Mouse (Mus musculus): Measurements from ENCODE around the gene Entpd7. TPM values are rescaled to one million over a fixed set of nuclear protein-coding genes. Genes with fewer than 3 reads are reported as not detected.

Entpd7 gene
- polyA plus RNA-seq, 1 experiment from 2014 or later: 12.3 TPM

DNA sequence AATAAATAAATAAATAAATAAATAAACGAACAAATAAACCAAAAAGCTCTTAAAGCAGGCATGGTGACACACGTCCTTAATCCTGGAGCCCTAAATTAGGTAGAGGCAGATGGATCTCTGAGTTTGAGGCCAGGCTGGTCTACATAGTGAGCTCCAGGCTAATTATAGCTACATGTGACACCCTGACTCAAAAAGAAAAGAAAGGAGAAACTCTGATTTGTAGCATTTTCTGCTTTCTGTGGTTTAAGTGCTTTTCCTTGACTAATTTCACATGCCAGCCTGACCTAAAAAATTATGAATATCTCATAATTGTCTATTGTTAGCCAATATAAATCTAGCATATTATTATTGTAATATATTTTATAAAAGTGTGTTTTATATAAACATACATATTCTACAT lies 72.9 kb downstream of the Entpd7 start:
- H3K4me3 ChIP-seq (replicated peaks): no peak overlapping the region
- ATAC-seq (replicated peaks; ENCODE audit: low FRiP score): no peak
- H3K4me2 ChIP-seq: no peak overlapping the region
- H3K36me3 ChIP-seq: peaks cover 7% of the 10 kb centered on the region; the same call in 1 of the 2 replicates
- 72% methylated on average over 2 of the region's 2 CpGs for WGBS
- no peaks in the 10 kb centered on the region for H3K9me3 ChIP-seq (replicated peaks)
- H3K4me1 ChIP-seq: no peaks in the 10 kb centered on the region
- H3K27me3 ChIP-seq: no peaks in the 10 kb centered on the region
- no peak overlapping the region for H3K9ac ChIP-seq
- no peak overlapping the region for H3K27ac ChIP-seq

DNA sequence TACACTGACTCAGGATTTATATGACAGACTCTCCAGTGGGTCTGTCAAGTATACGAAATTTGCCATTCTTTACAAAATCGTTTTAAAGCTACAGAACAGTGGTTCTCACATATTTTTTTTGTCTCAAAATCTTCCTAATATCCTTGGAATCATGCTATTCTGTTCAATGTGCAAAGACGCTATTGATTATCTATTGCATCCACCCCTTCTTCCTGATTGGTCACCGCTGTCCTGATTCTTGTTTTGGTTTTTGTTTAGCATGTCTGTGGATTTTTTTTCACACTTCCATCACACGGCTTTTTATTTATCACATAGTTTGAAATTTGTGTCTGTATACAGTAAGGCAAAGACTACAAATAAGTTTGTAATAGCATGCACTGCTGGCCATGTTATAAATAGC lies 77.0 kb downstream of the Entpd7 start:
- Histone ChIP-seq H3K4me2 (no peak overlapping the region), H3K36me3 (0 out of 2 replicates have a peak, but pooled peaks cover 4% of the 10 kb centered on the region), H3K4me1 (no peaks in the 10 kb centered on the region), H3K27me3 (no peaks in the 10 kb centered on the region), H3K4me3 (replicated peaks) (no peak overlapping the region), H3K9me3 (replicated peaks) (no peaks in the 10 kb centered on the region), H3K27ac (no peak overlapping the region), H3K9ac (no peak overlapping the region)
- no peak for ATAC-seq (replicated peaks; ENCODE audit: low FRiP score)
- WGBS: 90% methylated on average over 5 of the region's 5 CpGs

DNA sequence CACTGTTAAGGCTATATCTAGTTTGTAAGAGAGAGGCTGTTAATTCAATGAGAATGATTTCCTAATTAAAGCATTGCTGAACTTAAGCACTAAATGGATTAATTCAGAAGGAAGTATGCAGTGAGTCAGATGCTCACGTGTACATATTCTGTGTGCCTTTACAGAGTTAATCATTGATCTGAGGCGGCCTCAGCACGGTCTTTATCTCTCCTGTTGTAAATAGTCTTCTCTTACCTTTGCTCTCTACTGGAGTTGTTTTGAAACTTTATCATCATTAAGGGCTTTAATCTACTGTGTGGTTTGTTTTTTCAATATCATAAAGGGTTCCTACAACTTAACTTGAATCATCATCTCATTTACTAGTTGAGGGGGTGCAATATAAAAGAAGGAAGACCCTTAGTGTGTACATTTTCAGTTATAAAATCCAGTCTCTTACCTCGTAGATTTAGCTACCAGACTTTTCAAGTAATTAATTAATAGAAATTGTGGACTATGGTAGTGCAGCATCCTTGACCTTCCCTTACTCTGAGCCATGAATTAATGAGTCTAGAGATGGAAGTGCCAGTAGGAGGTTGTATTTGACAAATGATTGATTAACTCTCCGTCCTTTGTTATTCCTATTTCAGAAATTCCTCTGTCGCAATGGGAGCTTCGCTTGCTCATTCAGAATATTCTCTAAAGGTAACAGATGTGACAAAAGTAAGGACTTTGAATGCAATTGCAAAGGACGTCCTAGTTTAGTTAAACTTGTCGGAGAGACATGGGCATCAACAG lies 78.3 kb downstream of the Entpd7 start:
- H3K27ac ChIP-seq: no peak overlapping the region
- peak; percentile 60; the same call in 1 of the 2 replicates for ATAC-seq (replicated peaks; ENCODE audit: low FRiP score)

DNA sequence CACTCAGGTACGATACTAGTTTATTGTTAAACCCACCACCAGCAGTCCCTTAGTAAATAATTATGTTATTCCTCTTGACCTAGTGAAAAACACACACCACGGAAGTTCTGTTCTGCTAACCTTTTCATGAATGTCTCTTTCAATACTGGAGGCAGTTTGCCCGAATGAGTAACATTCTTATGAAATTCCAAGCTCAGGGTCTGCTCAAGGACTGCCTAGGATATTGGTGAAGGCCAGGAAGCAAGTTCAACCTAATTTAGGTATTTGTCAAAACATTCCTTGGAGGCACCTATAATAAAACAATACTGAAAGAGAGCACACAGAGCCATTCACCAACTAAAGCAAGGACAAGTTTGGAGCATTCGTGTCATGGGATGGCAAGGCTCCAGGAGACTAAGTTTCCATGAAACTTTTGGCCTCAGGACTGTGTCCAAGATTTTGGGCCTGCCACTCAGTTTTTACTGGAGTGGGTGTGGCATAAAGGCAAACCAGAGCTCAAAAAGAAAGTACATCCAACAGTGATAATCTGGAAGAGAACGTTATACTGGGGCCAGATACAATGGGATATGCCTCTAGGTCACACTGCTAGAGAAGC lies 80.0 kb downstream of the Entpd7 start:
- no peak for ATAC-seq (replicated peaks; ENCODE audit: low FRiP score)
- Histone ChIP-seq H3K9me3 (replicated peaks) (no peaks in the 10 kb centered on the region), H3K27me3 (no peaks in the 10 kb centered on the region), H3K9ac (no peak overlapping the region), H3K4me3 (replicated peaks) (no peak overlapping the region), H3K36me3 (0 out of 2 replicates have a peak, but pooled peaks cover 4% of the 10 kb centered on the region), H3K4me1 (0 out of 2 replicates have a peak, but pooled peaks cover 3% of the 10 kb centered on the region), H3K27ac (peak overlapping the region; percentile 27; the same call in 1 of the 2 replicates), H3K4me2 (no peak overlapping the region)
- WGBS: 84% methylated on average over 5 of the region's 5 CpGs

More for the DNA sequence above, 78.3 kb downstream of the Entpd7 start:
- Histone ChIP-seq H3K27me3 (no peaks in the 10 kb centered on the region), H3K9me3 (replicated peaks) (no peaks in the 10 kb centered on the region), H3K36me3 (0 out of 2 replicates have a peak, but pooled peaks cover 4% of the 10 kb centered on the region), H3K4me3 (replicated peaks) (no peak overlapping the region), H3K4me2 (no peak overlapping the region), H3K9ac (no peak overlapping the region), H3K4me1 (0 out of 2 replicates have a peak, but pooled peaks cover 3% of the 10 kb centered on the region)
- WGBS: 70% methylated on average over 9 of the region's 9 CpGs

DNA sequence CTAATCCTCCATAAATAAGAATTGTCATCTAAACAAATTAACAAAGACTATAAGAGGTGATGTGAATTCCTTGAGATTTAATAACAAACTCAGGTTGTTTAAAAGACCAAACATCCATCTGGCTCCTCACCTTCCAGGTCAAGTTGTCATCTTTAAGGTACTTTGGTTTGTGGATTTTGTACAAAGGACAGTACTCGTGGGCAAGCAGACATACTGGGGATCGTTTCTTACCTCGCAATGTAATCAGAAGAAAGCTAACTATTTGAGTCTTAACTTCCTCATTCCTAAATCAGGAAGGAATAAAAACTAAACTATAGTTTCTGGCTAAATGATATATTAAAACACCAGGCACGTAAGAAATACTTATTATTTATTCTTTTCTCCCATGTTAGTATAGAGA lies 81.1 kb downstream of the Entpd7 start:
- H3K4me2 ChIP-seq: no peak overlapping the region
- no peaks in the 10 kb centered on the region for H3K27me3 ChIP-seq
- 0 out of 2 replicates have a peak, but pooled peaks cover 3% of the 10 kb centered on the region for H3K4me1 ChIP-seq
- ATAC-seq (replicated peaks; ENCODE audit: low FRiP score): no peak
- 86% methylated on average over 4 of the region's 4 CpGs for WGBS
- no peak overlapping the region for H3K9ac ChIP-seq
- no peaks in the 10 kb centered on the region for H3K9me3 ChIP-seq (replicated peaks)
- H3K36me3 ChIP-seq: 0 out of 2 replicates have a peak, but pooled peaks cover 4% of the 10 kb centered on the region
- H3K4me3 ChIP-seq (replicated peaks): no peak overlapping the region
- H3K27ac ChIP-seq: no peak overlapping the region

DNA sequence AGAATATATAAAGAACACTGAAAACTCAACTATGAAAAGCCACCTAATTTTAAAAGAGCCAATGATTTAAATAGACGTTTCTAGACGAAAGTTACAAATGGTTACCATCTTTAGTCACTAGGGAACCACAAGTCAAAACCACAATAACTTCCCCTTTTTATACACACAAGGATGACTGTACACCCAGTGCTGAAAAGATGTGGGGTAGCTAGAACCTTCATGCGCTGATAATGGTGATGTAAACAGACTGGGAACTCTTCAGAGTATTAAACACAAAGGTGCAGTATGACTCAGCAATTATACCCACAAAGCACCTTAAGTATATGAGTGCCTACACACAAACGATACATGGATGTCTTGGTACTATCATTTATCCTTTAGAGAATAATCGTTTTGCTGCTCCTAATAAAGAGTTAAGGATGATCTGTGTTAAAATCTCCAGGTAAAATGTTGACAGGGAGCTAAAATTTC lies 82.1 kb downstream of the Entpd7 start:
- Histone ChIP-seq H3K9ac (no peak overlapping the region), H3K4me3 (replicated peaks) (no peak overlapping the region), H3K27ac (no peak overlapping the region), H3K4me2 (no peak overlapping the region), H3K9me3 (replicated peaks) (no peaks in the 10 kb centered on the region), H3K4me1 (0 out of 2 replicates have a peak, but pooled peaks cover 3% of the 10 kb centered on the region), H3K27me3 (no peaks in the 10 kb centered on the region), H3K36me3 (0 out of 2 replicates have a peak, but pooled peaks cover 4% of the 10 kb centered on the region)
- WGBS: 90% methylated on average over 5 of the region's 5 CpGs
- ATAC-seq (replicated peaks; ENCODE audit: low FRiP score): no peak

DNA sequence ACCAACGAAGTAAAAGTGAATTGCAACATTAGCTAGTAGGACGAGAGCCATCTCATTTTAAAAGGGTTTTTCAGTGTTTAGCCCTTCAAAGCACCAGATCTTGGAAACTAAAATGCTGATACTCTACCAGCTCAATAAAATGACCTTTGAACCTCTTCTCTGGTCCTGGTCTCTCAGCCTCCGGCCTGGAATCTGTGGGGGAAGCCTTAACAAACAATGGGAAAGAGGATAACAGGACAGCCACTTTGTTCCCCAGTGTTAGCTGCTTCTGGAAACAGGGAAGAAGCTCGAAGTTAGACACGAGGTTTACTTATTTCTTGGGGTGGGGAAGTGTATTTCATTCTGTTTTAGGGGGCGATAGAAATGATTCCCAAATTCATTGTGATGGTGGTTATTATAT lies 82.8 kb downstream of the Entpd7 start:
- 74% methylated on average over 6 of the region's 6 CpGs for WGBS
- Histone ChIP-seq H3K4me2 (no peak overlapping the region), H3K9ac (no peak overlapping the region), H3K4me1 (0 out of 2 replicates have a peak, but pooled peaks cover 3% of the 10 kb centered on the region), H3K27me3 (no peaks in the 10 kb centered on the region), H3K27ac (no peak overlapping the region), H3K9me3 (replicated peaks) (no peaks in the 10 kb centered on the region), H3K4me3 (replicated peaks) (no peak overlapping the region), H3K36me3 (0 out of 2 replicates have a peak, but pooled peaks cover 4% of the 10 kb centered on the region)
- ATAC-seq (replicated peaks; ENCODE audit: low FRiP score): no peak

DNA sequence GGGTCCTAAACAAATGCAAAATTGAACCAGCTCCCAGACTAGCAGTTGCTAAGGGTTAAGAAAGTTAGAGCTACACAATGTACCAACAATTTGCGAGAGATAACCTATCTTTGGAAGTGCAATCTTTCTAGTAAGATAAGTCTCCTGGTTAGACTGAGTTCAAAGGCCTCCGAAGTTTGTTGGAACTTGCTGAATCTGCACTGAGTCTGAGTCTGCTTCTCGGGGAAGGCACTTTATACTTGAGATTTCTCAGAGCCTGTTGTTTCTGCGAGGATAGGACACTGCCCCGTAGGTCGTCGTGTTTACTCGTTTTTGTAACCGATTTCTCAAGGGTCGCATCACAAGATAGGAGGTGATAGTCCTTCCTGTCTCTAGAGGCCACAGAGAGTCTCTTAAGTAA lies 86.0 kb downstream of the Entpd7 start:
- ATAC-seq (replicated peaks; ENCODE audit: low FRiP score): no peak
- Histone ChIP-seq H3K27me3 (no peaks in the 10 kb centered on the region), H3K4me3 (replicated peaks) (no peak overlapping the region), H3K36me3 (no peaks in the 10 kb centered on the region), H3K9me3 (replicated peaks) (no peaks in the 10 kb centered on the region), H3K4me1 (0 out of 2 replicates have a peak, but pooled peaks cover 3% of the 10 kb centered on the region), H3K9ac (no peak overlapping the region), H3K27ac (no peak overlapping the region), H3K4me2 (no peak overlapping the region)
- WGBS: 67% methylated on average over 10 of the region's 10 CpGs

DNA sequence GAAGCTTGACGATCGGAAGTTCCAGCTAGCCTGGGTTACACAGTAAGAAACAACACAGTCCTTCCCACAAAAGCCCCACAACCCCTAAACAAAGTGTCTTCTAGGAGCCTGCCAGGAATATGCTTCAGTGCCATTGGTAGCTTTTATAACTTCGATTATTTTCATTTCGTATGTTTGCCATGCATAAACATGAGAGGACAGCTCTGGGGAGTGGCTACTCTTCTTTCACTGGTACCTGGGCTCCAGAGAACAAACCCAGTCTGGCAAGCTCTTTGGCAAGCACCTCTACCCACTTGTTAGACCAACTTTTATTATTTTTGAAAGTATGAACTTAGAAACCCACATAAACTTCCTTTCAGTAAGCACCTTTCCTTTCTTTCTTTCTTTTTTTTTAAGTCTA lies 87.1 kb downstream of the Entpd7 start:
- Histone ChIP-seq H3K4me2 (no peak overlapping the region), H3K4me3 (replicated peaks) (no peak overlapping the region)
- ATAC-seq (replicated peaks; ENCODE audit: low FRiP score): no peak

DNA sequence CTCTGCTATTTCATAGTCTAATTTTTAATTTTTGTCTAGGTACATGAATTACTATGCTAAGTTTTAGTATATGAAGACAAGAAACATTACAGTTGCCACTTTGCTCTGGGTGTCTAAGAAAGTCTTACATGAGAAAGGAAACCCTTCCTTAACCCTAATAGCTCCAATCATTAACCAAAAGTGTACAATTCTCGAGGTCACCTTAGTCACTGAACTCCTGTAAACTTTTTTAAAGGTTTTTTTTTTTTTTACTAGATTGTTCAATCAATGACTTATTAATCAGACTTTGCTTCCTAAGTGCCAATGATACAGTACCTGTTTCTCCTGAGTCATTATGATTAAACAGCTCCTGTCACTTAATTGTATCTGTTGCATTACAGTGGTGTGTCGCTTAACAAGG lies 87.8 kb downstream of the Entpd7 start:
- H3K27me3 ChIP-seq: no peaks in the 10 kb centered on the region
- no peak overlapping the region for H3K9ac ChIP-seq
- WGBS: 67% methylated on average over 2 of the region's 2 CpGs
- H3K4me2 ChIP-seq: no peak overlapping the region
- H3K36me3 ChIP-seq: no peaks in the 10 kb centered on the region
- H3K9me3 ChIP-seq (replicated peaks): no peaks in the 10 kb centered on the region
- 0 out of 2 replicates have a peak, but pooled peaks cover under 1% of the 10 kb centered on the region for H3K4me1 ChIP-seq
- H3K4me3 ChIP-seq (replicated peaks): no peak overlapping the region
- H3K27ac ChIP-seq: no peak overlapping the region
- ATAC-seq (replicated peaks; ENCODE audit: low FRiP score): no peak

More for the DNA sequence above, 87.1 kb downstream of the Entpd7 start:
- Histone ChIP-seq H3K4me1 (0 out of 2 replicates have a peak, but pooled peaks cover 3% of the 10 kb centered on the region), H3K27ac (no peak overlapping the region), H3K36me3 (no peaks in the 10 kb centered on the region), H3K9ac (no peak overlapping the region), H3K27me3 (no peaks in the 10 kb centered on the region), H3K9me3 (replicated peaks) (no peaks in the 10 kb centered on the region)
- WGBS: 75% methylated on average over 4 of the region's 4 CpGs

DNA sequence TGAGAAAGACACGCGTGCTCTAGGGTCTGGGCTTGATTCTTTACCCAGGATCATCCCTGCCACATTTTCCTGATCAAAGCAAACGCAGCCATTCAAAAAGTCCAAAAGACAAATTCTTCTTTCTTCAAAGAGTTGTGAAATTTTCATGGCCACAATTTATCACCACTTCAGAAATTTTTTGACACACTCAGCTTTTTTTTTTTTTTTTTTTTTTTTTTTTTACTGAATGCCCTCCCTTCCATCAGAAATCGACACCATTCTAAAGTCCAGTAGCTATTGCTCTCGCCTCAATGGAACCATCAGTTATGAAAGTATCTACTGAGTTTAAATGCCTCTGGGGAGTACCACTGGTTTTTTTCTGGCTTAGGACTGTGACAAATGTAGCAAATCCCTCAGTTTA lies 90.9 kb downstream of the Entpd7 start:
- ATAC-seq (replicated peaks; ENCODE audit: low FRiP score): no peak
- H3K4me1 ChIP-seq: no peaks in the 10 kb centered on the region
- H3K9me3 ChIP-seq (replicated peaks): no peaks in the 10 kb centered on the region
- 76% methylated on average over 5 of the region's 5 CpGs for WGBS
- no peak overlapping the region for H3K27ac ChIP-seq
- no peaks in the 10 kb centered on the region for H3K27me3 ChIP-seq
- no peak overlapping the region for H3K9ac ChIP-seq
- H3K36me3 ChIP-seq: no peaks in the 10 kb centered on the region
- H3K4me2 ChIP-seq: no peak overlapping the region
- H3K4me3 ChIP-seq (replicated peaks): no peak overlapping the region

DNA sequence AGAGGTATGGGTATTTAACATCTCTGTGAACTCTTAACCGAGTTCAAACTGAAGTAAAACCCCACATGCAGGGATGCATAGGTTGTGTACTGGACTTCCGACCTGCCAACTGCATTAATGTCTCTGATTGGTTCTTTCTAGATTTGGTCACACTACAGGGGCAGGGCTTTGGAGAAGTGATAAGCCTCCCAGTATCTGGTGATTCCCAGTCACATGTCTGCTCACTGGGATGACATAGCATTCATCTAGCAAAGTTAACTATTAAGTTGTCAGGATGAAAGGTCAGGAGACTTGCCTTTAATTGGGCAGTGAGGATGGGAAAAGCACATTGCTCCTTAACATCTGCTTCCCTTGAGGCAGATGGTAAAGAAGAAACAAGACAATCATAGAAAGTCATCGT lies 92.5 kb downstream of the Entpd7 start, which contains the start of gene Abcc2:
Abcc2 (plus strand) TSS at position 213 of the 400 bp plus-strand sequence.
- Histone ChIP-seq H3K27me3 (no peaks in the 10 kb centered on the region), H3K4me2 (no peak within 1 kb of the TSS), H3K9me3 (replicated peaks) (no peaks in the 10 kb centered on the region), H3K9ac (no peak within 1 kb of the TSS), H3K36me3 (no peaks in the 10 kb centered on the region), H3K27ac (no peak within 1 kb of the TSS), H3K4me1 (no peaks in the 10 kb centered on the region), H3K4me3 (replicated peaks) (no peak within 1 kb of the TSS)
- WGBS: 90% methylated on average over 3 of the region's 3 CpGs
- ATAC-seq (replicated peaks; ENCODE audit: low FRiP score): no peak
